Mouse (Mus musculus) CD8-positive naive resting alpha-beta T cell, adult 2 months (primary cell): Measurements from ENCODE around the gene Rsad2.

ENCODE experiments used
- DNase-seq, 2 experiments: peaks; one replicate each; pipeline ENCODE4 v3.0.0; 2022; ENCODE audit warnings: low read depth in 2 of 2, low spot score in 2 of 2

Gene Rsad2

GRCm38 (mm10) chr12:26401696-26402470 lies 54.4 kb downstream of the Rsad2 start:
- DNase-seq: peak in 1 of 2 experiments; percentile 50

- no peak for DNase-seq
These were observed 55.0 kb downstream of the Rsad2 start for GRCm38 (mm10) chr12:26401254-26401653.

GRCm38 (mm10) chr12:26400762-26401161 lies 55.5 kb downstream of the Rsad2 start:
- DNase-seq: no peak

DNA sequence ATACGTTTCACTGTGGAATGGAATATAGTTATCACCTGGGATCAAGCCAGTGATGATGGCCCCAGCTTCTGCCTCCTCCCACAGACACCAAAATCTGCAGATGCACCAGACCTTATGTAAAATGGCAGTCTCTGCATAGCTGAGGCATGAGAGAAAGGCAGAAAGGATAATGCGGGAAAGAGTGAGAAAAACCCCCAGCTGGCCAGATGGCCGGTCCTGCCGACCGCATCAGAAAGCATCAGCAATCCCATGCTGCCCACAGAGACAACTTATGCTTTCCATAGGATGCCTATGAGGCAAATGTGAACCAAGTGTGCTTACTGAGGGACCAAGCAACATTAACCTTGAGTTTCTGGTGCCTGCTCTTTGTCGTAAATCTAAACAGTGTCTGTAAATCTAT lies 56.9 kb downstream of the Rsad2 start:
- DNase-seq: no peak

DNA sequence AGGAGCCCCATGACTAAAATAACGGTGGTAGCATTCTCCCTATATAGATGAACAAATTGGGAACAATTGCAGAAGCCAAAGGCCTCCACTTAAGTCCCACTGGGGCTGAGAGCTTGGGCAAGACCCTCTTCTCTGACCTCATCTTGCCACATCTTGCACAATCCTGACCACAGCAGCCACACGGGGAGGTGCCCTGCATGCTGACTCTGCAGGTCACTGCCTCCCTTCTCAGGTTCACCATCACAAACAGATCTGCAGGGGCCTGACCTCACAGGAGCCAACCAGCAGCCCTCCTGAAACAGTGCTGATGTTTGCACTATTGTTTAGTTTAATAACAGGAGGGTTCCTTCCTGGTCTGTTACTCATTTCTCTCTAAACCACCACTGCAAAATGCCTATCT lies 57.7 kb downstream of the Rsad2 start:
- DNase-seq: no peak

GRCm38 (mm10) chr12:26394485-26395470 lies 61.5 kb downstream of the Rsad2 start:
- no peak for DNase-seq

DNA sequence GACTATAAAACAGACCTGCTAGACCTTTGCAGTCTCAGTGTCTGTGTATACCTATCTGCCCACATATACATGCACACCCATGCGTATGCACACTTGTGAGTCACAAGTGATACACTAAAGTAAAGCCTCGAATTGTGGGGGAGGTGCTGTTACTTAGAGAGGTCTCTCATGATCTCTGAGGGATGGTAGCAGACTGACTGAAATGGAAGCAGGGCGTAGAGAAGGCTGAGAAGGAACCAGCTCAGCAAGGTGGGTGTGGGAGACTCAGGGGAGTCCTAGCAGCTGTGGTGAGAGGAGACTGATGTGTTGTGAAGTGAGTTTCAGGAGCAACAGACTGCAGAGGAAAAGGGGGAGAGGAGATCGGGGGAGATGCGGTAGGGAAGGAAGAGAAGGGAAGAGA lies 63.0 kb downstream of the Rsad2 start:
- DNase-seq: no peak
